Mouse (Mus musculus): ENCODE data around the gene Ccdc34.

DNA sequence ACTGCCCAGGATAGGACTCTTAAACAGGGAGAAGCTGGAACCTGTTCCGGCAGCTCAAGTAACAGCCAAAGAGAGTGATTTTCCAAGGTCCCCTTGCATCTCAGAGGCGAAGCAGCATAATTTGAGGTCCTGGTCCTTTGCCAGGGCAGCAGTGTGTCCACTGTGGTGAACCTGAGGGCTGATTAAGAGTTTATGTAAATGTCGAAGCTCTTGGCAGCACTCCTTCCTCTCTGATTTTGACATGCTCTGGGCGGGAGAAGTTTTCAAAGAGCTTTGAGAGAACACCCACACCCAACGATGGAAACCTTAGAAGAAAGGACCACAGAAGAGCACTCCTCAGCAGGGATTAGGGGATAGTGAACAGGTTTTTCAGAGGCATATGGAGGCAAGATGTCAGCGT lies 164.6 kb downstream of the Ccdc34 start:
- no peak for TF ChIP-seq CTCF (IDR thresholded peaks at IDR 0.05; ENCODE audit: low read depth, low read length)
- TF ChIP-seq GATA1 (IDR thresholded peaks at IDR 0.05; ENCODE audit: borderline replicate concordance, low read length), result no peak
- TF ChIP-seq POLR2AphosphoS5 (IDR thresholded peaks at IDR 0.05; ENCODE audit: insufficient replicate concordance, low read depth, low read length), result no peak

Measured in G1E (cell line).